Mouse (Mus musculus) erythroblast, embryonic 14.5 days (primary cell): Measurements from ENCODE around the gene Zfp318.

Source experiments
- GATA1 ChIP-seq: IDR thresholded peaks from 2 replicates; pipeline ENCODE4 v1.6.1; 2012; ENCODE audit warnings: low read length, inconsistent platforms, mixed read lengths
- TAL1 ChIP-seq: IDR thresholded peaks from 3 replicates; pipeline ENCODE4 v1.6.1; 2012; ENCODE audit warnings: low read length, inconsistent platforms, mixed read lengths

DNA sequence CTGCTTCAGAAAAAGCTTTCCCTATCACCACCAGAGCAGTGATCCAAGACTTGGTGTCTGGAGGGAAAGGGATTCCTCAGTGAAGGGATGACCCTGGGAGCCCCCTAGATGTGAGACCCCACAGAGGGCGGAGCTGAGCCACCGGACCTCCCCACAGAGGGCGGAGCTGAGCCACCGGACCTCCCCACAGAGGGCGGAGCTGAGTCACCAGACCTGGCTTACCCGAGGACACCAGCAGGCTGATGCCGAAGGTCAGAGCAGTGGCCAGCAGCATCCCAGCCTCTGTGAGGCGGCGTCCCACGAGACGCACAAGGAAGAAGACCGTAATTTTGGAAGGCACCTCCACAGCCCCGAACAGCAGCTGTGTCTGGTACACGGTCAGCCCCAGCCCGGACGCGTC lies 50.1 kb downstream of the Zfp318 start:
- TF ChIP-seq TAL1 (no peak), GATA1 (no peak)
